Mouse (Mus musculus): ENCODE measurements around the gene Olfr679. TPM values are rescaled to one million over a fixed set of nuclear protein-coding genes. Genes with fewer than 3 reads are reported as not detected.

Olfr679 gene
- not detected in 2 replicates for polyA plus RNA-seq (2012; rRNA removed)

DNA sequence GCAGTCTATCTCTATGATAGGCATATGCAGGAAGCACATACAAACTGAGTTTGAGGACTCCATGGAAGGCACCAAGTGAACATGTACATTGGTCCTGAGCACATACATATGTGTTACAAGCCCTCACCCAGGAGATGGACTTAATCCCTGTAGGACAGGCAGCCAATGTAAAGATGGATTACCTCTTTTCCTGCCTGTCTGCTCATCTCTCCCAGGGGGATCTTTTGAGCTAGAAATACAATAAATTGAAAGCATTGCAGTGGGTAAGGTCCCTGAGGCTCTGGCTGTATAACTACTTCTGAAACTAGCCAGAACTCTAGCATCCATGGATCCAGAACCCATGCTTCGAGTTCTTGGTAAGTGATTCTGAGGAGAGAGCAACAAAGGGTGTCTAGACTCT lies at the start of gene Olfr679:
TSS of gene Olfr679 (plus strand) at position 301 of the 400 bp plus-strand sequence.

DNA sequence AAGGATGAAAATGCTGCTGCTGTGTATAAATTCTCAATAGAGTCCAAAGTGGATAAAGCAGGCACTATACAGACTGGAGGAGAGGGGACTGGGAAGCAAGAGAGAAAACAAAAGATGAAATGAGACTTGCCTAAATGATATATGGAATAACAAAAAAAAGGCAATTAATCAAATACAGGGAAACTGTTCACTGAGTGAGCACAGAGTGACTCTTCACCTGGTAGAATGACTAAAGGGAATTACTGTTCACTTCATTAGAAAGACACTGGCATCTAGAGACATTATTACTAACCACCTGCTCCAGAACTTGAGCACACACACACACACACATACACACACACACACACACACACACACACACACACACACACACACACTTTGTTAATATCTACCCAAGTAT lies 48.6 kb upstream of the Olfr679 start, which contains the start of gene Olfr676:
TSS of gene Olfr676 (plus strand) at position 301 of the 400 bp plus-strand sequence.

DNA sequence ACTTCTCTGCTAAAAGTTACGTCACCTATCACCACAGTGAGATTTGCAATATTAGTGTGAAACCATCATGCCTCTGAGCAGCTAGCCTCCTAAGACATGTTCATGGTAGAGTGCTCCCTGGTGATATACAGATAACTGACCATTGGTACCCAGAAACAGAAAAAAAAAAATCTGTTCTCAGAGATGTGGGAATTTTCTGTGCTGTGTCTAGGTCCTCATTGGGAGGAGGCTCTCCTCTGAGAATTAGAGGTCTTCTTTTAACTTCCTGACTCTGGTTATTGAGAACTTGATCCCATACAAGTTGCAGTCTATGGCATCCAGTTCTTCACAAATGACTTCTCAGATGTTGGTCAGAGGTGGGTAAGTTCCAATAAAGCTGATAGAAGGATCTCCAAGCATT lies 16.8 kb upstream of the Olfr679 start, which contains the start of gene Olfr678:
TSS of gene Olfr678 (plus strand) at position 301 of the 400 bp plus-strand sequence.

DNA sequence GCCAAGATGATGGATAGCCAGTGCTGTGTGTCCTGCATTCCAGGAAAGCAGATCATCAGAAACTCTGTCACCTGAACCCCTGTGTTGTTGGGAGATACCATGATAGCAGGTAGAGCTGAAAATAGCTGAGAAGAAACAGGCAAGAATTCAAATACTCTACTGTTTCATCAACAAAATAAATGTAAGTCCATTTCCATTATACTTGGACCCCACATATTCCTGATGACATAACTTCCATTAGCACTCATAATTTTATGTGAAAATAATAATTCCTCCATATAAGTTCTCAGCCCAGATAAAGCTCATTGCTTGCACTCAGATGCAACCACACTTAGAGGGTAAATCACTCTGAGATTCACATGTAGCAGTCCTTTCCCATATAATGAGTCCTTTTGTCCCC lies 11.7 kb downstream of the Olfr679 start, which contains the start of gene Olfr680-ps1:
TSS of gene Olfr680-ps1 (minus strand) at position 101 of the 400 bp plus-strand sequence.

DNA sequence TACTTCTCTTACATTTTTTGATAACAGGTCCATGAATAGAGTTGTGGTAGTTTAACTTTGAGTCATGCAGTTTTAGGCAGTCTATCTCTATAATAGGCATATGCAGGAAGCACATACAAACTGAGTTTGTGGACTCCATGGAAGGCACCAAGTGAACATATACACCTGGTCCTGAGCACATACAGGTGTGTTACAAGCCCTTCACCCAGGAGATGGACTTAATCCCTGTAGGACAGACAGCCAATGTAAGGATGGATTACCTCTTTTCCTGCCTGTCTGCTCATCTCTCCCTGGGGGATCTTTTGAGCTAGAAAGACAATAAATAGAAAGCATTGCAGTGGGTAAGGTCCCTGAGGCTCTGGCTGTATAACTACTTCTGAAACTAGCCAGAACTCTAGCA lies 35.5 kb downstream of the Olfr679 start, which contains the start of gene Olfr681:
TSS of gene Olfr681 (plus strand) at position 301 of the 400 bp plus-strand sequence.

Other genes with a start within 250 kb of the Olfr679 start
- gene Usp17lb, start 238.6 kb upstream of the Olfr679 start, polyA plus RNA-seq (2012; rRNA removed), result not detected in 2 replicates
- not detected in 2 replicates for gene Usp17la, start 224.2 kb upstream of the Olfr679 start, polyA plus RNA-seq (2012; rRNA removed)
- gene Olfr665, start 203.2 kb upstream of the Olfr679 start, polyA plus RNA-seq (2012; rRNA removed), result not detected in 2 replicates
- gene Olfr666, start 185.3 kb upstream of the Olfr679 start, polyA plus RNA-seq (2012; rRNA removed), result not detected in 2 replicates
- not detected in 2 replicates for gene Olfr667, start 159.7 kb upstream of the Olfr679 start, polyA plus RNA-seq (2012; rRNA removed)
- not detected in 2 replicates for gene Olfr668, start 153.1 kb upstream of the Olfr679 start, polyA plus RNA-seq (2012; rRNA removed)
- not detected in 2 replicates for gene Olfr669, start 147.0 kb upstream of the Olfr679 start, polyA plus RNA-seq (2012; rRNA removed)
- gene Olfr670, start 118.6 kb upstream of the Olfr679 start, polyA plus RNA-seq (2012; rRNA removed), result not detected in 2 replicates
- gene Olfr671, start 102.1 kb upstream of the Olfr679 start, polyA plus RNA-seq (2012; rRNA removed), result not detected in 2 replicates
- gene Olfr672, start 79.2 kb upstream of the Olfr679 start, polyA plus RNA-seq (2012; rRNA removed), result not detected in 2 replicates
- not detected in 2 replicates for gene Olfr675, start 52.7 kb upstream of the Olfr679 start, polyA plus RNA-seq (2012; rRNA removed)
- not detected in 2 replicates for gene Olfr676, start 48.5 kb upstream of the Olfr679 start, polyA plus RNA-seq (2012; rRNA removed)
- not detected in 2 replicates for gene Olfr677, start 29.8 kb upstream of the Olfr679 start, polyA plus RNA-seq (2012; rRNA removed)
- not detected in 2 replicates for gene Olfr678, start 16.7 kb upstream of the Olfr679 start, polyA plus RNA-seq (2012; rRNA removed)
- not detected in 2 replicates for gene Olfr680-ps1, start 11.6 kb downstream of the Olfr679 start, polyA plus RNA-seq (2012; rRNA removed)
- gene Olfr681, start 35.6 kb downstream of the Olfr679 start, polyA plus RNA-seq (2012; rRNA removed), result not detected in 2 replicates
- gene Olfr683, start 65.8 kb downstream of the Olfr679 start, polyA plus RNA-seq (2012; rRNA removed), result not detected in 2 replicates
- gene Olfr684, start 82.4 kb downstream of the Olfr679 start, polyA plus RNA-seq (2012; rRNA removed), result not detected in 2 replicates
- not detected in 2 replicates for gene Olfr685, start 104.8 kb downstream of the Olfr679 start, polyA plus RNA-seq (2012; rRNA removed)
- not detected in 2 replicates for gene Olfr686, start 126.3 kb downstream of the Olfr679 start, polyA plus RNA-seq (2012; rRNA removed)
- not detected in 2 replicates for gene Olfr688, start 206.9 kb downstream of the Olfr679 start, polyA plus RNA-seq (2012; rRNA removed)
- not detected in 2 replicates for gene Olfr689, start 230.0 kb downstream of the Olfr679 start, polyA plus RNA-seq (2012; rRNA removed)